Mouse (Mus musculus): ENCODE measurements around the gene Ndufb2.

Ndufb2 gene

GRCm38 (mm10) chr6:39592401-39593214 lies at the start of gene Ndufb2:
TSS of gene Ndufb2 (plus strand) at chr6:39592574.
- DNase-seq (ENCODE audit: low spot score), result peak; percentile 90

GRCm38 (mm10) chr6:39542631-39543597 lies 49.5 kb upstream of the Ndufb2 start:
- peak; percentile 46 for DNase-seq (ENCODE audit: low spot score)

GRCm38 (mm10) chr6:39543769-39544420 lies 48.5 kb upstream of the Ndufb2 start:
- no peak for DNase-seq (ENCODE audit: low spot score)

GRCm38 (mm10) chr6:39545474-39545873 lies 46.9 kb upstream of the Ndufb2 start:
- no peak for DNase-seq (ENCODE audit: low spot score)

GRCm38 (mm10) chr6:39548030-39548429 lies 44.3 kb upstream of the Ndufb2 start:
- DNase-seq (ENCODE audit: low spot score), result no peak

- no peak for DNase-seq (ENCODE audit: low spot score)
Measured at GRCm38 (mm10) chr6:39551981-39552636, 40.3 kb upstream of the Ndufb2 start.

GRCm38 (mm10) chr6:39554888-39555647 lies 37.3 kb upstream of the Ndufb2 start:
- no peak for DNase-seq (ENCODE audit: low spot score)

- DNase-seq (ENCODE audit: low spot score), result no peak
Measured at GRCm38 (mm10) chr6:39555648-39555945, 36.8 kb upstream of the Ndufb2 start.

GRCm38 (mm10) chr6:39556900-39557659 lies 35.3 kb upstream of the Ndufb2 start:
- DNase-seq (ENCODE audit: low spot score), result peak; percentile 33

- DNase-seq (ENCODE audit: low spot score), result peak; percentile 57
Measured at GRCm38 (mm10) chr6:39557723-39558261, 34.6 kb upstream of the Ndufb2 start, which contains the start of gene Dennd2a. TSS of gene Dennd2a (minus strand) at chr6:39557867.

GRCm38 (mm10) chr6:39559276-39559939 lies 33.0 kb upstream of the Ndufb2 start:
- DNase-seq (ENCODE audit: low spot score), result no peak

- peak; percentile 64 for DNase-seq (ENCODE audit: low spot score)
Measured at GRCm38 (mm10) chr6:39562166-39563015, 30.0 kb upstream of the Ndufb2 start.

GRCm38 (mm10) chr6:39567528-39567927 lies 24.8 kb upstream of the Ndufb2 start:
- no peak for DNase-seq (ENCODE audit: low spot score)

- DNase-seq (ENCODE audit: low spot score), result no peak
Measured at GRCm38 (mm10) chr6:39570426-39570825, 21.9 kb upstream of the Ndufb2 start.

GRCm38 (mm10) chr6:39573791-39574554 lies 18.4 kb upstream of the Ndufb2 start, which contains the start of gene Adck2:
TSS of gene Adck2 (plus strand) at chr6:39573873.
- DNase-seq (ENCODE audit: low spot score), result peak; percentile 64

- DNase-seq (ENCODE audit: low spot score), result no peak
Measured at GRCm38 (mm10) chr6:39574555-39574869, 17.9 kb upstream of the Ndufb2 start.

- no peak for DNase-seq (ENCODE audit: low spot score)
Measured at GRCm38 (mm10) chr6:39574951-39575350, 17.4 kb upstream of the Ndufb2 start.

GRCm38 (mm10) chr6:39579552-39579951 lies 12.8 kb upstream of the Ndufb2 start:
- DNase-seq (ENCODE audit: low spot score), result no peak
